Mouse (Mus musculus) layer of hippocampus, postnatal 25 days (tissue): ENCODE measurements around the gene Itga3. TPM values are rescaled to one million over a fixed set of nuclear protein-coding genes. Genes with fewer than 3 reads are reported as not detected.

Experiments
- DNase-seq, 2 experiments: peaks; one replicate each; pipeline ENCODE4 v3.0.0; 2022; ENCODE audit warnings: mixed read lengths in 2 of 2, low spot score in 1 of 2; ENCODE audit errors: extremely low spot score in 1 of 2
- total RNA-seq, 2 experiments: library from RNA; stranded (reverse); gene quantifications; 2 replicates each; pipeline ENCODE4 v1.2.3; 2021

Gene Itga3
- total RNA-seq, 2 experiments from 2014 or later: 11.7 to 15.6 TPM

DNA sequence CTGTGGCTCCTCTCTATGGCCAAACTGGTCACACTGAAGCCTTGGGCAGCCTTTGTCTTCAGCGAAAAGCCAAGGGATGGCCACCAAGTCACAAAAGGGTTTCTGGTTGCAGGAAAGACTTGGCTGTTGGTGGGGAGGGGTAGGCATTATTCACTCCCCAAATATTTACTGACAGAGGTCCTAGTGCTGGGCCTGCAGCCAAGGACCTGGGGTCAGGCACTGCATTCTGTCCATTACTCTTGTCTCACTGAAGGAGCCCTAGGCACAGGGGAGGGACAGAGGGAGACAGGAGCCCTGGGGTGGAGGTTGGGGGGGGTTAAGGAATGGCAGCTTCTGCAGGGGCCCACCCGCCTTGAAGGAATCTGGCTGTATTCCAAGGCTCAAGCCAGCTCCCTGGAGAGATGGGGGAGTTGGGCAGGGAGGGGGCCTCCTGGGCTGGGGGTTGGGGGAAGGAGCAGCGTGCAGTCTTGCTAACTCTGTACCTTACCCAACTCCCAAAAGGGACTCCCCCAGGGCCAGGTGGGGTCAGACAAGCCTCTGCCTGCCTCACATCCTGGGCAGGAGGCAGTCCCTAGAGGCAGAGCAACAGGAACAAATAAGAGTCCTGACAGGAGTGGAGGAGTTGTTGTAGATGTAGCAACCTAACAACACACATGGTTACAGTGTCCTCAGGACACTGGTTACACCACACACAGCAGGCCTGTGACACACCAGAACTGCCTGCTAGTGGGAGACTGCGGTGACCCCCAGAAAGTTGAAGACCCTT lies 20.2 kb upstream of the Itga3 start:
- no peak for DNase-seq

DNA sequence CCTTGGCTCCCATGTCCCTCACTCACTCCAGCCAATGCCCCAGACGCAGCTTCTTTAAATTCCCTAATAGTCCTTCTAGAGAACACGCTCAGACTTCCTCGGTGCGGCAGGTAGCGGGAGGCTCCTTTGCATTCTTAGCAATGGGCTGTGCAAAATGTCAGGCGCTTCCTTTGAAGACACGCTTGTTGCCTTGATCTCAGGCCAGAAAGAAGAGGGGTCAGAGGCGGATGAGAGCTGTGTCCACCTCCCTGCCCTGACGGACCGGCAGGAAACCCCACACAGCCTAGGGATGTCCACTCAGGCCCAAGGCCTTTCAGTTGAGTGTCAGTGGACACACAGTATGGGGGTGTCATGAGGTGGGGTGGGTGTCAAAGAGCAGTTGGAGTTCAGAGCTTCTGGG lies 19.0 kb upstream of the Itga3 start:
- DNase-seq: no peak

DNA sequence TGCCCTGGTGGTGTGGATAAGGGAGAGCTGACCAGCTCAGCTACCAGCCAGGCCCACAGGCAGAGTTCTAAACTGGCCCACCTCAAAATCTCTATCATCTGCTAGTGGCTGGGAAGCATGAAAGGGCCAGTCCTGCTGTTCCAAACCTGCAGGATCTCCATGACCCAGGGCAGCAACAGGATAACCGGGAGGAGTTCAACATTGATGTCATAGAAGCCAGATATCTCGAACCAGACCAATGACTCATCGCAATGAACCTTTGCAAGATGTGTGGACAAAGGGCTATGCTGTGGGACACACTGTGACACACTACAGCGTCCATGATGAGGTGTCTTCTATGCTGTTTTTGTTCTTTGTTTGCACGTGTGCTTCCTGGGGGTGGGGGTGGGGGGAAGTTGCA lies 16.5 kb upstream of the Itga3 start:
- no peak for DNase-seq

DNA sequence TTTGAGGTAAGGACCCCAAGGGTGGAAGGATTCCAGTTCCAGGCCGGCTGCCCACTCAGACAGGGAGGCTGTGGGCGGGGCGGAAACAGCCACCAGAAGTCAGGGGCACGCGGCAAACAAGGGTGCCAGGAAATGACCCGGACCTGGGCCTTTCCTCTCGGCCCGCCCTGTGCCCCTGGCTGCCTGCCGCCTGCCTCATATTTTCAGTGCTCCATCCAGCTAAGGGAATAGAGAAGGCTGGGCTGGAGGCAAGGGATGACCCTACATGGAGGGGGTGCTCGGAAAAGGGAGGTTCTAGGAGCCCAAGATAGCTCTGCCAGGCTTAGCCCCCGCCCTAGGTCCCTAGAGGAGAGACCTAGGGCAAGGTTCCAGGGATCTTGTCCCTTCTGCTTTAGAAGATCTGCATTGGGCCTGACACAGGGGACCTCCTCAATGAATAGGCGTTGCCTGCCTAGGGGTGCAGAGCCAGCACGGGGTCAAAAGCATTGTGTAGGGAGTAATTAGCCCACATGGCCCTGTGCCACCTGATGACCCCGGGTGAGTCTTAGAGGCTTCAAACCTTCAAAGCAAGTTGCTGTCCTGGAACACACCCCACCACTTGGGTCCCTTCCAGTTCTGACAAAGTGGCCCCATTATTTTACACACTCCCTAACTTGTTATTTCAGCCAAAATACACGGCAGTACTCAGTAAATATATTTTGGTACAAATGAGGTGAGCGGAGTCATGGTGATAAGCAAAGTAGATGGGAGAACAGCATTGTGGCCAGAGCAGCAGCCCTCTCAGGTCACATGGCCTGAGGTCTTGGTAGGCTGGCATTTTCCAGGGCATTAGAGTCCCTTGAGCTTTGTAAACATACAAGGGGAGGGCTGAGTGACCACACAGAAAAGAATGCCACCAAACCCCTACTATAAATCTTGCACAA lies 12.5 kb upstream of the Itga3 start:
- DNase-seq: no peak

DNA sequence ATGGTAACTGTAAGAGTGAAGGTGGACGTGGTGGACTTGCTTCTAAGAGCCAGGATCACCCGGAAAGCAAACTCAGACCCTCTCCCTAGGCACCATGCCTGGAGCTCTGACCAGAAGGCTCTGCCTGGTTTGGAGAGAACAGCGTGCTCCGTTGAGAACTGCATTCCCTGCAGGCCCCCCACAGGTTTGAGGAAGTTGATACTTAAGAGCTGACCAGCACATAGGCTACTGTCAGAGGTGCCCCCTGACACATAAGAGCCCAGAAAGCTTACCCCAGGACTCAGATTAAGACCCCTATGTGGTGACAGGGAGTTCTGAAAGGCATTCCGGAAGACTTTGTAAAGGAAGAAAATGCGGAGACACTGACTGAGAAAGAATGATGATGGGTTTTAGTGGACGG lies 11.7 kb upstream of the Itga3 start:
- DNase-seq: no peak

DNA sequence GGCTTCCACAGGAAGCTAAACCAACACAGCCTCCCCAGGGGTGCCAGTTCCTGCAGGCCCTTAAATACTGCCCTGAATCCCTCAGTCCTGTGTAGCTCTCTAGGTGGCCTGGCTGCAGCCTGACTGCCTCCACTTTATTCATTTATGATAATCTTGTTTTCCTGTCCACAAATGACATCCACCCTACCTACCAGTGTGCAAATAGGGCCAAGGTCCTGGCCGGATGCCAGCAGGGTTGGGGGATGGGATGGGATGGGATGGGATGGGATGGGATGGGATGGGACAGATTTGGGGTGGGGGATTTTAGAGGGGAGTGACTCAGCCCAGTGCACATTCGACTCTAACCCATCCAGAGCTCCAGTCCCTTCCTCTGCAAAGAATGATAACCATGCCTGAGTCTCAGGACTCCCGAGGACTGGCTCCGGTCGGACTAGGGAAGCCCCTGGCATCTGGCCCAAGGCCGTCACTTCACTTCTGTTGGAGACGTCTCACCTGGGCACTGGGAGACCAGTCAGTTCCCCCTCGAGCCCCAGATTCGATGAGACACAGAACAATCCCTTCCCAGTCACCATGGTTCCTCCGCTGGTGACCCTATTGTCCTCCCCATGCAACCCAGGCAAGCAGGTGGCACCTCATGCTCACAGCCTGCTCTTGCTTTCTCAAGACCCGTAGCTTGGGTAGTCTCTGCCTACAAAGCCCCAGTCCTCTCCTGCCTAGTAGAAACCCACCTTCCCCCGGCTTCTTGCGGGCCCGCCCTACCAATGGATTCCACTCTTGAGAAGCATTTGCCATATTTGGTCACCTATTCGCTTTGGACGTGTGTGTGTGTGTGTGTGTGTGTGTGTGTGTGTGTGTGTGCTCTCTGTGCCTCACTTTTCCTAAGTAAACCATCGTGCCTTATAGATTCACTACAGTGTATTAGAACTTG lies 11.0 kb upstream of the Itga3 start:
- DNase-seq: no peak

DNA sequence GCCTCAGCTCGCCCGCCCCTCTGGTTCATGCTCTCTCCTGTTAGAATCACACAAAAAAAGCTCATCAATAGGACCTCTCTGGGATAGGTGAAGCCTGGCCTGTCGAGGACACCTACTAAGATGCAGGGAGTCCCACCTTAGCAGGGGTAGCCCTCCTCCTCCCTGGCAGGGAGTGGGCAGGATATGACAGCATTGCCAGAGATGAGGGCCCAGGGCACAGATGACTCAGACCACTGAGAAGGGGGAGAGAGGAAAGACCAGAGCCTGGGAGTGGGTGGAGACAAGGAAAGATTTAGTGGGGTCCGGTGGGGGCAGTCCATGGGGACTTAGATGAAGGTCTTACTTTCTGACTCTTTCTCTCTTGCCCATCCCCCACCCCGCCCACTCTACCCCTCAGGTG lies 9.6 kb upstream of the Itga3 start:
- no peak for DNase-seq

DNA sequence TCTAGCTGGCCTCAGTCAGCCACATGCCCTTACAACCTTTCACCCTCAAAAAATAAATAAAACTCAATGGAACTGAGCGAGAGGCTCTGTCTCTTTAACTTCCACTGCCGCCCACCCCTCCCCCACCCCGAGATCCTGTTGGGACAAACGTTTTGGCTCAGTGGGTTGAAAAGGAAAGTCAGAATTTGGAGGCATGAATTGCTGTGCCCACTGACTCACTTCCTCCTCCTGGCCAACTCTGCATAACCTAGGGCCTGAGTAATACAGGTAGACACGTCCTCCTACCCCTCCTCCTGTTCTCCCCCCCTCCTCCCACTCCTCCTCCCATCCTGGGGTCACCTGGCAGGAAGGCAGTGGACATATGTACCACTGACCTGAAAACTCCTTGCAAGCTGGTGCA lies 9.1 kb upstream of the Itga3 start:
- no peak for DNase-seq

DNA sequence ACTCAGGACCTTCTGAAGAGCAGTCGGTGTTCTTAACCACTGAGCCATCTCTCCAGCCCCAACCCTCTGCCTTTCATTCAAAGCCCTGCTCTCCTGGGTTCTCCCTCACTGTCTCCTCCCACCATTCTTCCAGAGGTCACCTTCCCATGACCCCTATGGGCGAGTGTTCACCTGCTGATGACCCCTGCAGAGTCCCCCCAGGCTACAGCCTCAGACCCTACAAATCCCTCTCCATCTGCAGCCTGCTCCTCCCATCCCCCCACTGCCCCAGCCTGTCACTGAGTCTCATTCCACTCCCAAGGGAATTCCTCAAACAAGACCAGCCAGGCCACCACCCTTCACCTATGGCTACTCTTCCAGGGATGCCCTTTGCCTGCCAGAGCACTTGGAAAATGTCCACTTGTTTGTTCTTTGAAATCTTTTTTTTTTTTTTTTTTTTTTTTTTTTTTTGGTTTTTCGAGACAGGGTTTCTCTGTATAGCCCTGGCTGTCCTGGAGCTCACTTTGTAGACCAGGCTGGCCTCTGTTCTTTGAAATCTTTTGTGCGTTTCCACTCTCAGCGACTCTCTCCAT lies 8.3 kb upstream of the Itga3 start:
- no peak for DNase-seq

DNA sequence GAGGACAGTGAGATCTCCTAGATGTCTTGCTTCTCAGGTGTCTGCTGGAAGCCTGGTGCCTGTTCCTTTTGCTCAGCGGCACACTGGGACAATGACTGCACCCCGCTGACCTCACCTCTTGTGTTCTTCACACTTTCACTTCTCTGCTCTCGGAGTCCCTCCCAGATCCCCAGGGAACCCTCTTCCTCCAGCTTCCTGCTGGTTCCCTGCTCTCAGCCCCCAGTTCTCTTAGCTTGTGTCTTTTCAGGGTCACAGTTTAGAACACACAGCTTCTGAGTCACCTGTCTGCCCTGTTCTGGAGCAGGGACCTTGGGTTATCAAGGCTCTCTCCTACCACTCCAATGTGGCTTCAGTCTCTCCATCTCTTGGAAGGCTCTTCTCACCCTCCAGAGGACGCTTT lies 7.6 kb upstream of the Itga3 start:
- DNase-seq: no peak

DNA sequence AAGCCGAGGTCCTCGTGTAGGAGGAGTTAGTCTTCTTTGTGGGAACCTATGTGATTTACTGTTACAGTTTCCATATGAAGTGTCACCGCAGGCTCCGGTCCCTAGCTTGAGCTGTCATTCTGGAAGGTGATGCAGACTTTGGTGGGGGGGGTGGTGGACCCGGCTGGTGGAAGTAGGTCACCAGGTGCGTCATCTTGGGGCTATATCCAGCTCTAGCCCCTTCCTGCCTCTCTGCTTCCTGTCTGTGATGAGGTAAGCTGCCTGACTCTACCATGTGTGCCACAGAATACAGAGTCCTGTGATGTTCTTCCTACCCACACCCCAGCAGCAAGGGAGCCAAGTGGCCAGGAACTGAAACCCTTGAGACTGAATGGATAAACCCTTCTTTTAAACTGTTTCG lies 6.3 kb upstream of the Itga3 start:
- DNase-seq: no peak

DNA sequence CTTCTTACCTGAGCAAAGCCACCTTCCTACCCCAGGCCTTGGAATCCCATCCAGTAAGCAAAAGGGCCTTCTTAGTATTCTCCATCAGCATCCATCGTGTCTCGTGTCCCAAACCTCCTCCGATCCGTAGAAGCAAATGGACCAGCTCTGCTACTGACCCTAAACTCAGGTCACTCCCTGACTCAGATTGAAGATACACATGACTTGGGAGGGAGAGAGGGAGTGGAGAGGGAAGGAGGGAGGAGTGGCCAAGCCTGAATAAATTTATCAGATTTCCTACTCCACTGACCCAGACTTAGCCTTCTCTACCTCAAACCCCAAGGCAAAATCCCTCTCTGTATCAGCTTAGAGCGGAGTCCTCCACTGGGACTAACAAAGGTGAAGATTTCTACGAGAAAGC lies 4.2 kb upstream of the Itga3 start:
- DNase-seq: no peak

DNA sequence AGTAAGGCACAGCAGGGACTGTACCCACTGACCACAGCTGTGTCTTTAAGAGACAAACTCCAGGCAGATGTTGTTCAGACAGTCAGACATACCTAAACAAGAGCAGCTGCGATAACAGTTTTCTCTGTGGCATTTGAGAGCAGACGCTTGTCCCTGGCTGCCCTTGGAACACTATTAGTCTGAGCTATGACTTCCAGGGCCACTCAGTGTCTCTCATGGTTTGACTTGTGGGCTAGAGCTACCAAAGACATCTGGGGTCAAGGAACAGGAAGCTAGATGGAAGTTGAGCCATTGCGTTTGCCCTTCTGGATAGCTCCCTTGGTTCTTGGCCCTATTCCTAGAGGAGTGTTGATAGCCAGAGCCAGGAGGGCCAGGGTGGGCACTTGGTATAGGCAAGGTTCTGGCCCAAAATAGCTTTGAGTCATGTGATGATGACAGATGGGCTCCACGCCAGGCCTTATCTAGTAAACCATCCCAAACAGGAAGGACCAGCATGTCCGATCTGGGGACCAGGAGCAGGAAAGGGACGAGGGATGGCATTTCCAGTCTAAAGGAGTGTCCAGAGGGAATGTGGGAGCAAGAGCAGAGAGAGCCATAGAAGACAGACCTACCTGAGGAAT lies 2.8 kb upstream of the Itga3 start:
- DNase-seq: no peak

DNA sequence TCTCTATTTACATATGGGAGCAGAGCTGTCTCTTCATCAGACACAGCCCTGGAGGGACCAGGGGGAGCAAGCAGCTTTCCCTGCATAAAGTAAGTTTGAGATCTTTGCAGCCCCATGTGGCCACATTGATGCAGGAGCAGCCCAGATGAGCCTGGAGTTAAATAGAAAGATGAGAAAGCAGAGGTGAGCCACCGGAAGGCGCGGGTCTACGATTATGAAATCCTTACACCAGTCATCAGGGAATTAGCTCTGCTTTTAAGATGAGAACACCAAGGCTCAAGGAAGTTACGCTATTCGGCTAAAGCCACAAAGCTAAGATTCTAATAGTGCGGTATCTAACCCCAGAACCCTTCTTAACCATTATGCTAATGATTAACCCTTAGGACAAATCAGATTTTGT lies 1.4 kb upstream of the Itga3 start:
- DNase-seq: no peak

DNA sequence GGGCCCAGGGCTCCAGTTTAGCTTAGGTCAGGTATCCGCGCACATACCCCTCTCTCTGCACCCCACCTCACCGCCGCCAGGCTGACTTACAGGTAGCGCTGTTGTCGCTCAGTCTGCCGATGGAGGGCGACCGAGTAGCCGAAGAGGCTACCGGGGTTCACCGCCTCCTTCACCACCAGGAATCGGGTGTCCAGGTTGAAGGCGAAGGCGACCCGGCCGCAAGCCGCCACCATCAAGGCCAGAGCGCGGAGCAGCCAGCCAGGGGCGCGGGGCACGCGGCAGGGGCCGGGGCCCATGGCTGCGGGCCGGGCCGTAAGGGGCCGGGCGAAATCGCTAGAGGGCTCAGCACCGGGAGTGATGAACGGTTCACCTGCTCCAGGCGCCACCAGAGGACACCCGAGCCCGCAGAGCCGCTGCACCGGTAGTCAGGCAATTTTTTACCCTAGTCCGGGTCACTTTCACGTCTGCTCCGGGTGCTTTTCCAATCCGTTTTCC lies 513 bp downstream of the Itga3 start:
- DNase-seq: peak; percentile 26 to 32

DNA sequence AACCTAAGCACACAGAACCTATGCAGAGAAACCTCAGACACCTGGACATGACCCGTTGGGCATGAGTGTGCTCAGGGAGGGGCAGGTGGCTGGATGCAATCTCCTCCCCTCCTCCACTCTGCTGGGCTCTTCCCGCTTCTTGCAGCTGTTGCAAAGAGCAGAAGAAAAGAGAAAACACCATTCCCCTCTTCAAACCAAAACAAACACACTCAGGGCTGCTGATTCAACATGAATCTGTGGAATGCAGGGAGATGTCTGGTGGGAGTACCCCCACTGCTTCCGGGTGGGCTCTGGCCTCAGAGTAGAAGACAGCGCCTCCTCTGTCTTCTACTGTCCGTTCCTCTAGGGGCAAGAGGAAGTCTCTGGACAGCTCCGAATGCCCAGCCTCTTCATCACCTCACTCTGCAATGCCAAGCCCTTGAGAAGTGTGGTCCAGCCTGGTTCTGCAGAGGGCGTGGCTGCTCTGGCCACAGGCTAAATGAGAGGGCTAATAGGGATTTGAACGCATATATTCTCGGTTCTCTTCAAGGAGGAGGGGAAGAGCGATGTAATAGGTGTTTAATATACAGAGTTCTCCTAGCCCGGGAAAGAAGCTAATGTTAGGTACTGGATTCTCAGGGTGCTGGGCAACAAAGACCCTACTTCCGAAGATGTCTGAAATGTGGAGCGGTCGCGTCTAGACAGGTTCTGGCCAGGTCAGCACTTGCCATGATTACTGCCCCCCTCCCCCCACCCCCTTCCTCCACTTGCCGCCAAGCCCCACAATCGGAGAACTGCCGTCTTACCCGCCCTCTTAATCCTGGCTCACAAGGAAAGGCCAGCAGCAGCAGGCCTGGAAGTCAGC lies 1.2 kb downstream of the Itga3 start:
- DNase-seq: no peak

DNA sequence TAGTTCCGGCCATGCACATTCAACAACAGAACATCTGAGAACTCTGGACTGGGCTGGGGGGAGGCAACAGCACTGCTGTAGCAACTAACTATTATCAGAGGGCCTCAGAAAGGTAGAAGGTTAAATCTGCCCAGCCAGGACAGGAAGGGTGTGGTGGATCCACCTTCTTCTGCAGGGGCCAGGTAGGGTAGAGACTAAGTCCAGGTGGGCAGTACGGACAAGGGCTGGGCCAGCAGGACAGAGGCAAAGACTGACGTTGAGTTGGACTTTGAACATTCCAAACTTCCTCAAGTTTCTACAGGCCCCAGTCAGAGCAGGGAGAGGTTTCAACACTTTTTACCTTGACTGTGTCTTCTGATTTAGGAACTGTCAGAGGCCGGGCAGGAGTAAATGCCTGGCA lies 1.9 kb downstream of the Itga3 start:
- DNase-seq: no peak

DNA sequence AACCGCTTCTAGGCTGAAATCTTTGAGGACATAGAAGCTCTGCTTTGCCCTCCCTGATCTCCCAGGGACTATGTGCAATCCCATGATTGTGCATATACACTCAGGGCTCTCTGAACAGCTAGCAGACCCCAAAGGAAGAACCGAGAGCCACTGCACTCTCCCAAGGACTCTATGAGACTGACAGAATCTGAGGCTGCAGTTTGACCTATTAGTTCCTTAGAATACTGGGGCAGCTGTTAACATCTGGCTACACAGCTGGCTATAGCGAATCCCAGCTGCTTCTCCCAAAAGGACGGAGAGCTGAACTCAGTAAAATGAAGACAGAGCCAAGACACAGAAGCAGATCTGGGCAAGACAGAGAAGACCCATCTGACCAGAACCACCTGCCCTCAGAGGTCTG lies 2.8 kb downstream of the Itga3 start:
- DNase-seq: no peak

DNA sequence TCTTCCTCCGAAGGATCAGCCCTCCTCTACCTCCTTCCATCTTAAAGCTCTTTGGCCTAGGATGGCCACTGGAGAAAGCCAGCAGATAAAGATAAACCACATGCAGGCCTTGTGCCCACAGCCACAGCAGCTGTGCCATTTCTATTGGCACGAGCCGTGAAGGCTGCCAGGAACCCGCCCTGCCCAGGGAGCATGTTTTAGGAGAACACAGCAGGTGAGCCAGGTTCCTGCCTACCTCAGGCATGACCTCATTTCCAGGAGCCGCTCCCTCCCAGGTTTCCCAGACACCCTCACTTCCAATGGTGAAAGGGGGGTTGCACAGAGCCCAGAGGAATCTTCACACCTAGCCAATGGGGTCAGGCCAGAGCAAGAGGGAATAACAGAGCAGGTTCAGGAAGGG lies 3.8 kb downstream of the Itga3 start:
- no peak for DNase-seq
